Mouse (Mus musculus) liver, postnatal 0 days (tissue): ENCODE measurements at regions not wholly inside any gene's neighbourhood (a gene's known extent, or its start where the extent isn't known, plus 50 kb on each side); places are given as distances from the start of the nearest gene placed in this dataset.

Source experiments
- CTCF ChIP-seq: sonication (generic); IDR thresholded peaks from 2 replicates; pipeline ENCODE4 v1.5.1; 2016; ENCODE audit warnings: antibody characterized with exemption, low read depth
- EP300 ChIP-seq: IDR thresholded peaks from 2 replicates; pipeline ENCODE4 v1.6.1; 2016; ENCODE audit warnings: antibody characterized with exemption, low read depth, mild to moderate bottlenecking

DNA sequence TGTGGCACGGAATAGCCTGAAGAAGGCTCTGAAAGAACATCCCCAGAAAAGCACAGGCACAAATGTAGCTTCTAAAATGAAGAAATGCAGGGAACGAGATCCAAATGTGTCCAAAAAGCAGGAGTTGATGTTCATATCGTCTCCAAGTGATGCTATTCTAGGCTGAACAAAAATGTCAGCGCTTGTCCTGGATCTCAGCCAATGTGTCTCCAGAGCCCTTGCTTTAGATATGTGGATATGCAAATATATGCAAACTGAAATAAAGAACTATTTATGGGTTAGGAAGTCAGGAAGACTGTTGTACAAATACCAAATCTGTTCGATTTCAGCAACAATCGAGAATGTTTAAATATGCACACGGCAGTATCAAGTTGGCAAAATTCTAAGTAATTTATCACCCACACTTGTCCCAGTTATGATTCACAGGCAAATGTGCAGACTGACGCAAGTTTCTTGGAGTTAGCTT is 320.4 kb downstream of the Synb start:
- no peak for TF ChIP-seq CTCF
- no peak for TF ChIP-seq EP300
